Mouse (Mus musculus) erythroblast, embryonic 14.5 days (primary cell): ENCODE data around the gene Nfic. TPM values are rescaled to one million over a fixed set of nuclear protein-coding genes. Genes with fewer than 3 reads are reported as not detected.

ENCODE experiments used
- H3K27me3 ChIP-seq: 2 replicates; pipeline ENCODE4 v1.6.1; 2012; ENCODE audit warnings: inconsistent platforms; ENCODE audit not compliant: control insufficient read depth
- H3K36me3 ChIP-seq: 2 replicates; pipeline ENCODE4 v1.6.1; 2012; ENCODE audit warnings: mild to moderate bottlenecking, inconsistent platforms; ENCODE audit not compliant: control insufficient read depth
- H3K4me1 ChIP-seq: 2 replicates; pipeline ENCODE4 v1.6.1; 2012; ENCODE audit warnings: inconsistent platforms; ENCODE audit not compliant: control insufficient read depth
- H3K4me3 ChIP-seq: replicated peaks from 2 replicates; pipeline ENCODE3; 2012; ENCODE audit warnings: moderate library complexity, mild to moderate bottlenecking, inconsistent platforms
- H3K9me3 ChIP-seq: 2 replicates; pipeline ENCODE4 v1.6.1; 2012; ENCODE audit warnings: low read length, inconsistent platforms, mixed read lengths; ENCODE audit not compliant: control insufficient read depth
- GATA1 ChIP-seq: IDR thresholded peaks from 2 replicates; pipeline ENCODE4 v1.6.1; 2012; ENCODE audit warnings: low read length, inconsistent platforms, mixed read lengths
- TAL1 ChIP-seq: IDR thresholded peaks from 3 replicates; pipeline ENCODE4 v1.6.1; 2012; ENCODE audit warnings: low read length, inconsistent platforms, mixed read lengths
- polyA plus RNA-seq: library from polyadenylated mRNA; stranded (reverse); fragments of >175 nt; gene quantifications from 2 replicates; pipeline ENCODE4 v1.2.3, GENCODE M21; 2012

The Nfic gene
- polyA plus RNA-seq, 1 experiment, result 0.94 TPM

GRCm38 (mm10) chr10:81486496-81486895, 31.1 kb upstream of the Nfic start:
- peaks cover 18% of the 10 kb centered on the region for H3K4me1 ChIP-seq
- peaks cover 54% of the 10 kb centered on the region for H3K36me3 ChIP-seq
- H3K9me3 ChIP-seq, result no peaks in the 10 kb centered on the region
- no peak for TF ChIP-seq GATA1
- TF ChIP-seq TAL1, result no peak
- H3K27me3 ChIP-seq, result peaks cover 16% of the 10 kb centered on the region
- H3K4me3 ChIP-seq, result no peak overlapping the region

- H3K9me3 ChIP-seq, result no peaks in the 10 kb centered on the region
- no peak for TF ChIP-seq TAL1
- no peak for TF ChIP-seq GATA1
- H3K4me1 ChIP-seq, result peaks cover 18% of the 10 kb centered on the region
- peaks cover 45% of the 10 kb centered on the region for H3K36me3 ChIP-seq
- H3K4me3 ChIP-seq, result no peak overlapping the region
- peaks cover 25% of the 10 kb centered on the region for H3K27me3 ChIP-seq
These were observed 30.1 kb upstream of the Nfic start for GRCm38 (mm10) chr10:81485479-81486018.

GRCm38 (mm10) chr10:81485060-81485449, 29.6 kb upstream of the Nfic start:
- Histone ChIP-seq H3K27me3 (peaks cover 30% of the 10 kb centered on the region), H3K4me1 (peaks cover 18% of the 10 kb centered on the region), H3K4me3 (no peak overlapping the region), H3K9me3 (no peaks in the 10 kb centered on the region), H3K36me3 (peaks cover 40% of the 10 kb centered on the region)
- no peak for TF ChIP-seq GATA1
- TF ChIP-seq TAL1, result no peak

GRCm38 (mm10) chr10:81484441-81485059, 29.1 kb upstream of the Nfic start:
- peaks cover 18% of the 10 kb centered on the region for H3K4me1 ChIP-seq
- peaks cover 35% of the 10 kb centered on the region for H3K36me3 ChIP-seq
- TF ChIP-seq TAL1, result no peak
- TF ChIP-seq GATA1, result no peak
- no peaks in the 10 kb centered on the region for H3K9me3 ChIP-seq
- H3K4me3 ChIP-seq, result no peak overlapping the region
- peaks cover 34% of the 10 kb centered on the region for H3K27me3 ChIP-seq

GRCm38 (mm10) chr10:81483983-81484382, 28.5 kb upstream of the Nfic start:
- H3K4me3 ChIP-seq, result no peak overlapping the region
- H3K36me3 ChIP-seq, result peaks cover 30% of the 10 kb centered on the region
- H3K27me3 ChIP-seq, result peaks cover 34% of the 10 kb centered on the region
- TF ChIP-seq TAL1 (no peak), GATA1 (no peak)
- H3K9me3 ChIP-seq, result no peaks in the 10 kb centered on the region
- H3K4me1 ChIP-seq, result peaks cover 18% of the 10 kb centered on the region

GRCm38 (mm10) chr10:81482533-81482889, 27.1 kb upstream of the Nfic start, which contains the start of gene Celf5:
TSS of gene Celf5 (minus strand) at chr10:81482709.
- no peak for TF ChIP-seq GATA1
- TF ChIP-seq TAL1, result no peak
- Histone ChIP-seq H3K4me1 (peaks cover 21% of the 10 kb centered on the region), H3K36me3 (peaks cover 16% of the 10 kb centered on the region), H3K9me3 (no peaks in the 10 kb centered on the region), H3K4me3 (peak within 1 kb of the TSS; percentile 42), H3K27me3 (peaks cover 46% of the 10 kb centered on the region)

GRCm38 (mm10) chr10:81481605-81482532, 26.4 kb upstream of the Nfic start:
- H3K27me3 ChIP-seq, result peaks cover 52% of the 10 kb centered on the region

GRCm38 (mm10) chr10:81474461-81474860, 19.0 kb upstream of the Nfic start:
- Histone ChIP-seq H3K4me1 (peaks cover 7% of the 10 kb centered on the region), H3K4me3 (no peak overlapping the region), H3K9me3 (no peaks in the 10 kb centered on the region; the same call in 1 of the 2 replicates), H3K27me3 (peaks cover 85% of the 10 kb centered on the region), H3K36me3 (no peaks in the 10 kb centered on the region)
- TF ChIP-seq TAL1, result no peak

More at GRCm38 (mm10) chr10:81481605-81482532, 26.4 kb upstream of the Nfic start:
- Histone ChIP-seq H3K9me3 (no peaks in the 10 kb centered on the region), H3K36me3 (peaks cover 9% of the 10 kb centered on the region), H3K4me1 (peaks cover 25% of the 10 kb centered on the region), H3K4me3 (peak overlapping the region; percentile 42)
- TF ChIP-seq GATA1 (no peak), TAL1 (no peak)

- peaks cover 91% of the 10 kb centered on the region for H3K27me3 ChIP-seq
- no peaks in the 10 kb centered on the region for H3K36me3 ChIP-seq
- no peak overlapping the region for H3K4me3 ChIP-seq
- TF ChIP-seq GATA1, result no peak
- TF ChIP-seq TAL1, result no peak
- H3K9me3 ChIP-seq, result no peaks in the 10 kb centered on the region; the same call in 1 of the 2 replicates
- H3K4me1 ChIP-seq, result peaks cover 7% of the 10 kb centered on the region
These were observed 17.6 kb upstream of the Nfic start for GRCm38 (mm10) chr10:81473003-81473451.
